Mouse (Mus musculus): ENCODE measurements around the gene Nop2.
A peak's percentile ranks its signal among the peaks of the same experiment; 100 is the strongest.

The Nop2 gene

GRCm38 (mm10) chr6:125131302-125132156, at the start of gene Nop2:
Gene Nop2 (plus strand): TSS chr6:125131909.
- DNase-seq (ENCODE audit: extremely low spot score), result peak; percentile 94

GRCm38 (mm10) chr6:125082801-125083386, 48.8 kb upstream of the Nop2 start:
- no peak for DNase-seq (ENCODE audit: extremely low spot score)

GRCm38 (mm10) chr6:125084424-125084823, 47.3 kb upstream of the Nop2 start:
- peak; percentile 75 for DNase-seq (ENCODE audit: extremely low spot score)

GRCm38 (mm10) chr6:125087937-125088336, 43.8 kb upstream of the Nop2 start:
- DNase-seq (ENCODE audit: extremely low spot score), result no peak

- DNase-seq (ENCODE audit: extremely low spot score), result peak; percentile 89
Observed at GRCm38 (mm10) chr6:125088561-125089321, 43.0 kb upstream of the Nop2 start.

- DNase-seq (ENCODE audit: extremely low spot score), result peak; percentile 77
Observed at GRCm38 (mm10) chr6:125089521-125090321, 42.0 kb upstream of the Nop2 start.

- no peak for DNase-seq (ENCODE audit: extremely low spot score)
Observed at GRCm38 (mm10) chr6:125090341-125091085, 41.2 kb upstream of the Nop2 start.

- no peak for DNase-seq (ENCODE audit: extremely low spot score)
Observed at GRCm38 (mm10) chr6:125092372-125092771, 39.3 kb upstream of the Nop2 start.

- peak; percentile 42 for DNase-seq (ENCODE audit: extremely low spot score)
Observed at GRCm38 (mm10) chr6:125094843-125095242, 36.9 kb upstream of the Nop2 start.

- DNase-seq (ENCODE audit: extremely low spot score), result peak; percentile 94
Observed at GRCm38 (mm10) chr6:125095391-125096278, 36.1 kb upstream of the Nop2 start, which contains the start of gene Chd4. Gene Chd4 (plus strand): TSS chr6:125095981.

GRCm38 (mm10) chr6:125096279-125096596, 35.5 kb upstream of the Nop2 start:
- DNase-seq (ENCODE audit: extremely low spot score), result no peak

GRCm38 (mm10) chr6:125096597-125097345, 34.9 kb upstream of the Nop2 start:
- peak; percentile 63 for DNase-seq (ENCODE audit: extremely low spot score)

GRCm38 (mm10) chr6:125097346-125097689, 34.4 kb upstream of the Nop2 start:
- no peak for DNase-seq (ENCODE audit: extremely low spot score)

GRCm38 (mm10) chr6:125097951-125098350, 33.8 kb upstream of the Nop2 start:
- DNase-seq (ENCODE audit: extremely low spot score), result no peak

GRCm38 (mm10) chr6:125098513-125098912, 33.2 kb upstream of the Nop2 start:
- DNase-seq (ENCODE audit: extremely low spot score), result no peak

- DNase-seq (ENCODE audit: extremely low spot score), result no peak
Observed at GRCm38 (mm10) chr6:125099421-125099971, 32.2 kb upstream of the Nop2 start.

- no peak for DNase-seq (ENCODE audit: extremely low spot score)
Observed at GRCm38 (mm10) chr6:125101444-125101843, 30.3 kb upstream of the Nop2 start.

- DNase-seq (ENCODE audit: extremely low spot score), result no peak
Observed at GRCm38 (mm10) chr6:125104223-125104622, 27.5 kb upstream of the Nop2 start.

GRCm38 (mm10) chr6:125107705-125108104, 24.0 kb upstream of the Nop2 start:
- no peak for DNase-seq (ENCODE audit: extremely low spot score)
